Mouse (Mus musculus) liver, postnatal 0 days (tissue): Measurements from ENCODE around the gene Tlk1.

Experiments
- CTCF ChIP-seq: sonication (generic); IDR thresholded peaks from 2 replicates; pipeline ENCODE4 v1.5.1; 2016; ENCODE audit warnings: antibody characterized with exemption, low read depth
- EP300 ChIP-seq: IDR thresholded peaks from 2 replicates; pipeline ENCODE4 v1.6.1; 2016; ENCODE audit warnings: antibody characterized with exemption, low read depth, mild to moderate bottlenecking

GRCm38 (mm10) chr2:70844694-70845395 lies 19.3 kb upstream of the Tlk1 start:
- TF ChIP-seq CTCF (no peak), EP300 (no peak)
